Mouse (Mus musculus) neural tube, embryonic 14.5 days (tissue): ENCODE data around the gene Eepd1. TPM values are rescaled to one million over a fixed set of nuclear protein-coding genes. Genes with fewer than 3 reads are reported as not detected.

ENCODE experiments used
- ATAC-seq: fragments of 200-750 bp; cut with Nextera tagmentation; 2 replicates; pipeline ENCODE4 v1.8.0; 2017; ENCODE audit warnings: low read depth, mild to moderate bottlenecking, moderate TSS enrichment, moderate library complexity
- H3K27ac ChIP-seq: fragments of 300-500 bp; sonication (generic); 2 replicates; pipeline ENCODE4 v1.5.1; 2014; ENCODE audit warnings: low read depth, mild to moderate bottlenecking, control low read depth, low read length, moderate library complexity, mixed read lengths
- H3K27me3 ChIP-seq: fragments of 300-500 bp; sonication (generic); 2 replicates; pipeline ENCODE4 v1.6.1; 2014; ENCODE audit warnings: low read length; ENCODE audit not compliant: control insufficient read depth, insufficient read depth
- H3K36me3 ChIP-seq: fragments of 300-500 bp; sonication (generic); 2 replicates; pipeline ENCODE4 v1.6.1; 2014; ENCODE audit warnings: low read length, mixed read lengths; ENCODE audit not compliant: control insufficient read depth, insufficient read depth
- H3K4me1 ChIP-seq: fragments of 300-500 bp; sonication (generic); 2 replicates; pipeline ENCODE4 v1.6.1; 2014; ENCODE audit warnings: low read length; ENCODE audit not compliant: control insufficient read depth, insufficient read depth
- H3K4me2 ChIP-seq: fragments of 300-500 bp; sonication (generic); 2 replicates; pipeline ENCODE4 v1.6.1; 2014; ENCODE audit warnings: mild to moderate bottlenecking, low read depth, low read length, control low read depth
- H3K4me3 ChIP-seq: fragments of 300-500 bp; sonication (generic); 2 replicates; pipeline ENCODE4 v1.5.1; 2014; ENCODE audit warnings: low read depth, low read length, control low read depth, mixed read lengths
- H3K9ac ChIP-seq: fragments of 300-500 bp; sonication (generic); replicated peaks from 2 replicates; pipeline ENCODE4 v1.6.1; 2014; ENCODE audit warnings: low read depth, mild to moderate bottlenecking, control low read depth, low read length, mixed read lengths
- H3K9me3 ChIP-seq: fragments of 300-500 bp; sonication (generic); 2 replicates; pipeline ENCODE4 v1.6.1; 2016; ENCODE audit warnings: low read length; ENCODE audit not compliant: control insufficient read depth
- WGBS: fragments of 180-500 bp; shearing (Covaris S2); extraction: QIAGEN DNeasy Blood & Tissue Kit; methylation state at CpG from one replicate; pipeline ENCODE4 v1.1.7; 2014; 5-methylcytosine and 5-hydroxymethylcytosine counted together
- polyA plus RNA-seq: library from polyadenylated mRNA; unstranded; fragments of >200 nt; fragmentation: Nextera tagmentation; extraction: Ambion mirVana; gene quantifications from 2 replicates; pipeline ENCODE4 v1.2.1, GENCODE M21; 2014

The Eepd1 gene
- polyA plus RNA-seq, 1 experiment from 2014 or later = 11.0 TPM

DNA sequence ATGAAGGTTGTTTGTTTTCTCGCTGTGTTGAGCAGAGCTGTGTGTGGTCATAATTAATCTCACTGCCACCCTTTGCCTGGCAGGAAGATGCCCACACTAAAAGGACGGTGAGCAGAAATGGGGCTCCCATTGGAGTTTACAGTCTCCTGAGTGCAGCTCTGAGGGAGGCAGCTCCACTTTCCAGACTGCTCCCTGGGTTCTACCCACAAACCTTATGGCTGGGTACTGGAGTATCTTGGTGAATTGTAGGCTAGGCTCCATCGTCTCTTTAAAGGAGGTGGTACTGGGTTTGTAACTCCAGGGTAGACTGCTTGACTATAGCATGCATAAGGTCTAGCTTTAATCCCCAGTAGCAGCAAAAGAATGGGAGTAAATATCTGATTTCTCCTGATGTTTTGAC, 74.7 kb downstream of the Eepd1 start:
- H3K4me3 ChIP-seq = no peak overlapping the region
- H3K4me2 ChIP-seq = no peak overlapping the region
- 82% methylated on average over 3 of the region's 3 CpGs for whole genome bisulfite sequencing
- H3K9me3 ChIP-seq = no peaks in the 10 kb centered on the region
- H3K9ac ChIP-seq = no peak overlapping the region
- no peak overlapping the region for H3K27ac ChIP-seq
- H3K4me1 ChIP-seq = no peaks in the 10 kb centered on the region
- ATAC-seq = no peak
- H3K27me3 ChIP-seq = no peaks in the 10 kb centered on the region
- no peaks in the 10 kb centered on the region for H3K36me3 ChIP-seq

DNA sequence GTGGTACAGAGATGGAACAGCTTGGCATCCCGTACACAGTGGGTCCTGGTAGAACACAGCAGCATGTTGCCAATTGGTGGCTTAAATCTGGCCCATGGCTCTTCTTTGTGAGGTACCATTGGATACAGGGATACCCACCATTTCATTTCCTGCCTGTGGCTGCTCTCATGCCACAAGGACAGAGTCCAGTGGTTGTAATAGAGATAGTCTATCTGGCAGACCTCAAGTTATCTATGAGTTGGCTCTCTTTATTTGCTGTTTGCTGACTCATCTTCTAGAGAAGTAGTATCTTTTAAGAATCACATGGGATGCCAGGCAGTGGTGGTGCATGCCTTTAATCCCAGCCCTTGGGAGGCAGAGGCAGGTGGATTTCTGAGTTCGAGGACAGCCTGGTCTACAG, 76.0 kb downstream of the Eepd1 start:
- Histone ChIP-seq H3K27me3 (no peaks in the 10 kb centered on the region), H3K9ac (no peak overlapping the region), H3K4me3 (no peak overlapping the region), H3K9me3 (no peaks in the 10 kb centered on the region), H3K4me1 (no peaks in the 10 kb centered on the region), H3K27ac (no peak overlapping the region), H3K36me3 (no peaks in the 10 kb centered on the region), H3K4me2 (no peak overlapping the region)
- WGBS = 97% methylated on average over 2 of the region's 2 CpGs
- ATAC-seq = no peak

DNA sequence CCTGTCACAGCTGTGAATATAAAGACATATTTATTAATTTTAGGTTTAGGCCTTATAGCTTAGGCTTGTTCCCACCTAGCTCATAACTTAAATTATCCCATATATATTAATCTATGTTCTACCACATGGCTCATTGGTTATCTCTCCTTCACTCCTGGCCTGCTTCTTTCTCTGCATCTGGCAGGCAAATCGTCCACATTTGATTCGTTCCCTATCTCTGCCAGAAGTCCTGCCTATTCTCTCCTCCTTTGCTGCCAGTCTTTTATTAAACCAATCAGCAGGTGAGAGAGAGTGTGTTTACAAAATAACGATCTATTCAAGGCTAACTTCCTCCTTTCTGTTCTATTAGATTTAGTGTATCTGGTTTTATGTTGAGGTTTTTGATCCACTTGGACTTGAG, 77.5 kb downstream of the Eepd1 start:
- ATAC-seq = no peak
- H3K4me2 ChIP-seq = no peak overlapping the region
- H3K9me3 ChIP-seq = no peaks in the 10 kb centered on the region
- no peak overlapping the region for H3K4me3 ChIP-seq
- WGBS = 91% methylated on average over 3 of the region's 3 CpGs
- no peaks in the 10 kb centered on the region for H3K36me3 ChIP-seq
- no peak overlapping the region for H3K27ac ChIP-seq
- H3K4me1 ChIP-seq = no peaks in the 10 kb centered on the region
- H3K9ac ChIP-seq = no peak overlapping the region
- H3K27me3 ChIP-seq = no peaks in the 10 kb centered on the region

DNA sequence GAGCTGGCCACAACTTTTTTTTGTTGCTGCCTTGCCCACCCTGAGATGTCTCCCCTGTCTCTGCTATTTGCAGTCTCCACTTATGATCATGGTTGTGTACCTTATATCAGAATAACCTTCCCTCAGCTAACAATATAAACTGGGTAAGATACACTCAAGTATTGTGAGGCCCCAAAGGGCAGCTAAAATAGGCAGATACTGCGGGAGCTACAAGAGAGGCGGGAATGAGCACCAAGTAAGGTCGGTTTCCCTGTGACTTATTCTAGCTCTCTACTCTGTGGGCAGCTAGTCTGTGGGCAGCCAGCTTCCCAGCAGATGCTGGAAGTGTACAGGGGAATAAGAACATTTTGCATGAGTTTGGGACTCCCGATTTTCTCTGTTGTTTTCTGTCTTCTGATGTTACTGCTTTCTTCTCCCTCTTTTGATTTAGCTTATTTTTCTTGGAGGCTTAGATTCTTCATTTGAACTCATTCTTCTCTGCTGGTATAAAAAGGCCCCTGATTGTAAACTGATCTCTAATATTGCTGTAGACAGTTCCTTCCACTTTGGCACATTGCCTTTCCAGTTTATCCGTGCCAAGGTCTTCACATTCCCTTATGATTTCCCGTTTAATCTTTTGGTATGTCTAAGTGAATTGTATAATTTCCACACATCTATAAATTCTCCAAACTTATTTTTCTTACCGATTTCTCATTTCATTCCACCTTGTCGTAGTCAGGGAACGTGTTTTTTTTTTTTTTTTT, 78.8 kb downstream of the Eepd1 start:
- 83% methylated on average over 9 of the region's 9 CpGs for WGBS
- ATAC-seq = no peak

DNA sequence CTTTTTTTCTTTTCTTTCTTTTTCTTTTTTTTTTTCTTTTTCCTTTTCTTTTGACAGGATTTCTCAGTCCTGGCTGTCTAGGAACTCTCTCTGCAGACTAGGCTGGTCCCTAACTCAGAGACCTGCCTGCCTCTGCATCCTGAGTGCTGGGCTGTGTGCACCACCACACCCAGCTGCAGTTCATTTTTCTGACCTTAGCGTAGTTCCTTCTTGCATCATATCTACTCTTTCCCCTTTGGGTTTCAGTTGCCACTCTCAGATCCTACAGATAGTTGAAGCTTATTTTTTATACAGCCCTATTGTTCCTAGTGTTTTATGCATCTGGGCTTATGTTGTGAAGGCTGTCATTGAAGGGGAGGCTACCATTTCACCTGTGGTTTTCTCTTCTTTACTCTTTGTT, 79.8 kb downstream of the Eepd1 start:
- Histone ChIP-seq H3K4me3 (no peak overlapping the region), H3K27me3 (no peaks in the 10 kb centered on the region), H3K4me1 (no peaks in the 10 kb centered on the region), H3K9me3 (no peaks in the 10 kb centered on the region), H3K4me2 (no peak overlapping the region), H3K27ac (no peak overlapping the region), H3K9ac (no peak overlapping the region), H3K36me3 (no peaks in the 10 kb centered on the region)
- no peak for ATAC-seq
- 91% methylated on average over 1 of the region's 1 CpGs for WGBS

More for the DNA sequence above, 78.8 kb downstream of the Eepd1 start:
- no peaks in the 10 kb centered on the region for H3K4me1 ChIP-seq
- no peak overlapping the region for H3K4me2 ChIP-seq
- no peak overlapping the region for H3K9ac ChIP-seq
- H3K4me3 ChIP-seq = no peak overlapping the region
- H3K27me3 ChIP-seq = no peaks in the 10 kb centered on the region
- H3K36me3 ChIP-seq = no peaks in the 10 kb centered on the region
- no peak overlapping the region for H3K27ac ChIP-seq
- no peaks in the 10 kb centered on the region for H3K9me3 ChIP-seq

DNA sequence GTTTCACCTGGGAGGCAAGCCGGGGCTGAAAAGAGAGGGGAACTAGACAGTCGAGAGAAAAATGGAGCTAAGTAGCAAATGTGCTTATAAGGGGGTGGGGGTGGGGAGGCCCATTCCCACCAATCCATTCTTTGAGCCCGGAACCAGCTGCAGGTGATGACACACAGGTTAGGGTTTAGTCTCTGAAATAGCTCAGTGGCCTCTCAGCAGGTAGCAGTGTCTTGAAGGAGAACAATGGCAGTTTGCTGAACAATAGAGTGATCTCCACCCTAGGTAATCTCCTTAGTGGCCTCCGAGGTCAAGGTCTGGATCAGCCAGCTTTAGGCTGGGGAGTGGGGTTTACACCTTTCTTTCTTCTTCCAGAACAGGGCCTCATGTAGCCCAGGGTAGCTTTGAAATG, 82.5 kb downstream of the Eepd1 start:
- no peak for ATAC-seq
- no peaks in the 10 kb centered on the region for H3K27me3 ChIP-seq
- H3K9ac ChIP-seq = no peak overlapping the region
- no peaks in the 10 kb centered on the region for H3K9me3 ChIP-seq
- H3K4me2 ChIP-seq = no peak overlapping the region
- WGBS = 86% methylated on average over 4 of the region's 4 CpGs
- no peaks in the 10 kb centered on the region for H3K4me1 ChIP-seq
- H3K36me3 ChIP-seq = no peaks in the 10 kb centered on the region
- no peak overlapping the region for H3K4me3 ChIP-seq
- no peak overlapping the region for H3K27ac ChIP-seq

DNA sequence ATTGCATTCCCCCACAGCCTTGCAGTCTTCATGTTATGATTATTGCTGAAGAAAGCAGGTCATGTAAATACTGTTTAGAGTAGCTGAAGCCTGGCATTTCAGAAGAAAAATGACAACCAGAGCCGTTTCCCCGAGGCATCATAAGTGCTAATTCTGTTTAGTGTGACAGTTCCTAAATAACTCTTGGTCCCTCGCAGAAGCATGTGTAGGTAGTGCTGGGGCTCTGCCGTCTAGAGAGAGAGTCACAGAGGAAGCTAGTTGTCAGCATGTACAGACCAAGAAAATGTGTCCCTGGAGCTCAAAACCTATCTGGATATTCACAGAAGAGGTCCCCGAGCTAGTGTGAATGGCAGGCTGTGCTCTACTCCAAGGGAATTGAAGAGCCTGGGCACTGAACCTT, 85.7 kb downstream of the Eepd1 start:
- Histone ChIP-seq H3K4me3 (no peak overlapping the region), H3K9me3 (no peaks in the 10 kb centered on the region), H3K36me3 (no peaks in the 10 kb centered on the region), H3K4me1 (no peaks in the 10 kb centered on the region), H3K9ac (no peak overlapping the region), H3K27ac (no peak overlapping the region), H3K4me2 (no peak overlapping the region), H3K27me3 (no peaks in the 10 kb centered on the region)
- no peak for ATAC-seq
- WGBS = 58% methylated on average over 5 of the region's 5 CpGs

DNA sequence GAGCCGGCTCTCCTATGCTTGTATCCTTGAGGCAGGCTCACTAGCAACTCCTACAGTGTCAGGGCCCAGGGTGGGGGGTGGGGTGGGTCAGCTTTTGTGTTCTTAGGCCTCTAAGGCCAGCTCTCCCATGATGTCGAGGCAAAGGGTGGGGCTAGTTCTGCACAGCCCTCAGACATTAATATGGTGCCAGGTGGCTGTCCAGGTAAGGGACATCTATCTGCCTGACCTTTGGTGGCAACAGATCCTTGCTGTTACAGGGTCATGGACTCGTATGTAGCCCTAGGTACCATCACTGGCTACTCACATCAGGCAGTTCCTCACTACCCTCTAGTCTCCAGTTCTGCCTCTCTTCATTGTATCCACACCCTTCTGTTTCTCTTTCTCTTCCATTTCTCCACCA, 87.4 kb downstream of the Eepd1 start:
- no peaks in the 10 kb centered on the region for H3K9me3 ChIP-seq
- no peaks in the 10 kb centered on the region for H3K36me3 ChIP-seq
- H3K27me3 ChIP-seq = no peaks in the 10 kb centered on the region
- no peak overlapping the region for H3K9ac ChIP-seq
- no peaks in the 10 kb centered on the region for H3K4me1 ChIP-seq
- no peak overlapping the region for H3K4me2 ChIP-seq
- H3K27ac ChIP-seq = no peak overlapping the region
- H3K4me3 ChIP-seq = no peak overlapping the region
- 84% methylated on average over 3 of the region's 3 CpGs for WGBS
- no peak for ATAC-seq

DNA sequence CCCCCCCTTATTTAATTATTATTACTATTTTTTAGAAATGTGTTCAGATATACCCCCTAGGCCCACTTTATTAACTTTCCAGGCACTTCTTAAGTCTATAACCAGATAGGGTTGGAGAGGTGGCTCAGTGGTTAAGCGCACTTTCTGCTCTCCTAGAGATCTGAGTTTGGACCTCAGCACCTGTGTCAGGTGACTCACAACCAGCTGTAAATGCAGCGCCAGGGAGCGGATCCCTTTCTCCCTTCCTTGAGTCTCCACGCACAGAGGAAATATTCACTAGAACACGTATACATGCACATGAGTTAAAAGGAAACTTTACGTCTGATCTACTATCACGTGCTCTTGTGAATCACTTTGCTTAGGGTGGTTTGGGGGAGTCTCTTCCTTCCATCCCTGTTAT, 88.7 kb downstream of the Eepd1 start:
- Histone ChIP-seq H3K27me3 (no peaks in the 10 kb centered on the region), H3K4me2 (no peak overlapping the region), H3K9ac (no peak overlapping the region), H3K36me3 (no peaks in the 10 kb centered on the region), H3K4me1 (no peaks in the 10 kb centered on the region), H3K27ac (no peak overlapping the region), H3K9me3 (no peaks in the 10 kb centered on the region), H3K4me3 (no peak overlapping the region)
- no peak for ATAC-seq
- 97% methylated on average over 7 of the region's 7 CpGs for WGBS
